Mouse (Mus musculus) lung, embryonic 16.5 days (tissue): ENCODE data around the gene Pex14. TPM values are rescaled to one million over a fixed set of nuclear protein-coding genes. Genes with fewer than 3 reads are reported as not detected.

Source experiments
- ATAC-seq: fragments of 200-750 bp; cut with Nextera tagmentation; 2 replicates; pipeline ENCODE4 v1.8.0; 2017; ENCODE audit warnings: low read depth, mild to moderate bottlenecking, moderate library complexity
- H3K27ac ChIP-seq: fragments of 300-500 bp; sonication (generic); 2 replicates; pipeline ENCODE4 v1.5.1; 2014; ENCODE audit warnings: mild to moderate bottlenecking, control low read depth, low read length
- H3K27me3 ChIP-seq: fragments of 300-500 bp; sonication (generic); 2 replicates; pipeline ENCODE4 v1.6.1; 2014; ENCODE audit warnings: low read depth, low read length, mixed read lengths; ENCODE audit not compliant: control insufficient read depth, insufficient read depth
- H3K36me3 ChIP-seq: fragments of 300-500 bp; sonication (generic); 2 replicates; pipeline ENCODE4 v1.6.1; 2014; ENCODE audit warnings: low read length; ENCODE audit not compliant: control insufficient read depth, insufficient read depth
- H3K4me1 ChIP-seq: fragments of 300-500 bp; sonication (generic); replicated peaks from 2 replicates; pipeline ENCODE4 v1.6.1; 2014; ENCODE audit warnings: low read length, mixed read lengths; ENCODE audit not compliant: control insufficient read depth, insufficient read depth
- H3K4me2 ChIP-seq: fragments of 300-500 bp; sonication (generic); 2 replicates; pipeline ENCODE4 v1.6.1; 2014; ENCODE audit warnings: low read depth, low read length, control low read depth
- H3K4me3 ChIP-seq: fragments of 300-500 bp; sonication (generic); 2 replicates; pipeline ENCODE4 v1.5.1; 2014; ENCODE audit warnings: mild to moderate bottlenecking, low read length, control low read depth
- H3K9ac ChIP-seq: fragments of 300-500 bp; sonication (generic); 2 replicates; pipeline ENCODE4 v1.6.1; 2014; ENCODE audit warnings: low read length, control low read depth
- H3K9me3 ChIP-seq: fragments of 300-500 bp; sonication (generic); 2 replicates; pipeline ENCODE4 v1.6.1; 2016; ENCODE audit warnings: low read length; ENCODE audit not compliant: control insufficient read depth
- WGBS: fragments of 180-500 bp; shearing (Covaris S2); extraction: QIAGEN DNeasy Blood & Tissue Kit; methylation state at CpG from one replicate; pipeline ENCODE4 v1.1.7; 2014; 5-methylcytosine and 5-hydroxymethylcytosine counted together
- polyA plus RNA-seq: library from polyadenylated mRNA; unstranded; fragments of >200 nt; fragmentation: Nextera tagmentation; extraction: Ambion mirVana; gene quantifications from 2 replicates; pipeline ENCODE4 v1.2.1, GENCODE M21; 2015

The Pex14 gene
- polyA plus RNA-seq, 1 experiment from 2014 or later: 48.8 TPM

DNA sequence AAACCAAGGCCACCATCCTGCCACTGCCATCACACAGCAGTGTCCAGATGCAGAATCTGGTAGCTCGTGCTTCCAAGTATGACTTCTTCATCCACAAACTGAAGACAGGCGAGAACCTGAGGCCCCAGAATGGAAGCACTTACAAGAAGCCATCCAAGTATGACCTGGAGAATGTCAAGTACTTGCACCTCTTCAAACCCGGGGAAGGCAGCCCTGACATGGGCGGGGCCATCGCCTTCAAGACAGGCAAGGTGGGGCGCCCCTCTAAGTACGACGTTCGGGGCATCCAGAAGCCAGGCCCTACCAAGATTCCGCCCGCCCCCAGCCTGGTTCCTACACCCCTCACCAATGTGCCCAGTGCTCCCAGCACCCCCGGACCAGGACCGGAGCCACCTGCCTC is 166.6 kb downstream of the Pex14 start:
- Histone ChIP-seq H3K27me3 (no peaks in the 10 kb centered on the region), H3K4me2 (no peak overlapping the region), H3K9me3 (no peaks in the 10 kb centered on the region), H3K36me3 (no peaks in the 10 kb centered on the region), H3K27ac (no peak overlapping the region), H3K4me3 (no peak overlapping the region), H3K9ac (no peak overlapping the region), H3K4me1 (peaks cover 27% of the 10 kb centered on the region)
- no peak for ATAC-seq
- WGBS: 62% methylated on average over 13 of the region's 13 CpGs

DNA sequence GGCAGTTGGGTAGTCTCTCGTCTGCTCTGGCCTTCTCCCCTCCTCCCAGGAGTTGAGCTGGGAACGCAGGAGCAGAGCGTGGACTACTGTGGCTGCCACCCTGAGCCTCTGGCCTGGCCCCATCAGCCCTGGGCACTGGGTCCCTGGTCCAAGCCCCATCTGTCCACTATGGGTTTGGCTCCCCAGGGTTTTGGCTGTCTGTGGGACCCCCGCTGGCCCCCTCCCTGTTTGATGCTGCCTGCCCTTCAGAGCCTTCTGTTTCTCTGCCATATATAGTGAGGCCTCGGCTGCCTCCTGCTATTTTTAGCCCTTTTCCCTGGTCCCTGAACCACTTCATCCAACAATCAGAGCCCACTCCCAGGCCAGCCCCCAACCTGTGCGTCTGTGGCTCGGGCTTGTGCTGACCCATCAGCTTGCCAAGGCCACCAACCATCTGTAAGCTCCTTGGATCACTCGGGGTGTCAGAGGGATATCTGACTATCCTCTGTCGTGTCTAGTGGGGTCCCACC is 168.9 kb downstream of the Pex14 start:
- Histone ChIP-seq H3K4me2 (no peak overlapping the region), H3K9ac (peak overlapping the region; percentile 31; the same call in 1 of the 2 replicates), H3K27ac (peak overlapping the region; percentile 37; the same call in 1 of the 2 replicates)

DNA sequence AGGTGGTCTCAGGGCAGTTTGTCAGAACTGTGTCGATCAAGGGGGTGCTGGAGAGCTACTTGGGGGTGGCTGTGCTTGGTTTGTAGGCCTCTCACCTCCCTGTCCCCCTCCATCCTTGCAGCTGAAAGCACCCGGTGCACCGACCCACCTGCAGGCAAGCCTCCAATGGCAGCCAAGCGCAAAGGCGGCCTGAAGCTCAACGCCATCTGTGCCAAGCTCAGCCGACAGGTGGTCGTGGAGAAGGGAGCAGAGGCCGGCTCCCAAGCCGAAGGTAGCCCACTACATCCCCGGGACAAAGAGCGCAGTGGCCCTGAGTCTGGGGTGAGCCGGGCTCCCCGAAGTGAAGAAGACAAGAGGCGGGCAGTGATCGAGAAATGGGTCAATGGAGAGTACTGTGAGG is 170.8 kb downstream of the Pex14 start:
- WGBS: 87% methylated on average over 16 of the region's 16 CpGs
- no peak overlapping the region for H3K27ac ChIP-seq
- no peaks in the 10 kb centered on the region for H3K9me3 ChIP-seq
- ATAC-seq: no peak
- H3K27me3 ChIP-seq: no peaks in the 10 kb centered on the region
- H3K4me2 ChIP-seq: no peak overlapping the region
- no peak overlapping the region for H3K4me3 ChIP-seq
- H3K4me1 ChIP-seq: peaks cover 40% of the 10 kb centered on the region
- H3K36me3 ChIP-seq: no peaks in the 10 kb centered on the region
- H3K9ac ChIP-seq: no peak overlapping the region

More for the DNA sequence above, 168.9 kb downstream of the Pex14 start:
- no peaks in the 10 kb centered on the region for H3K27me3 ChIP-seq
- ATAC-seq: no peak
- peaks cover 39% of the 10 kb centered on the region for H3K4me1 ChIP-seq
- no peak overlapping the region for H3K4me3 ChIP-seq
- 46% methylated on average over 9 of the region's 9 CpGs for WGBS
- H3K36me3 ChIP-seq: no peaks in the 10 kb centered on the region
- no peaks in the 10 kb centered on the region for H3K9me3 ChIP-seq

DNA sequence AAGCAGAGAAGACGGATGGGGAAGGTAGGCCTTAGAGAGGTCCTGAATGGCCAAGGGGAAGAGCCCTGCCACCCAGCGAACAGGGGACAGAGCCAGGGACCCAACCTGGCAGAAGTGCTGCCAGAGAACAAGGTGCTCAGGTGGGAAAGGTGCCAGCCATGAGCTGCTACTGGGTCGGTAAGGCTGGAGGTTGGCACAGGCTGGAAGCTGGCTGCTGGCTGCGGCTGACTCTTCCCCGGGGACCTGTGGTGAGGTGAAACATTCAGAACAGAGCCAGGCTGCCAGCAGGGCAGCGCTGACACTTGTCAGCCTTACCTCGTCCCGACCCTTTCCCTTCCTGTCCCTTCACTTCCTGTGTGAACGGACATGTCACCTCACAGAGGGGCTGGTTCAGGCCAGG is 171.4 kb downstream of the Pex14 start:
- ATAC-seq: no peak
- Histone ChIP-seq H3K9ac (no peak overlapping the region), H3K36me3 (no peaks in the 10 kb centered on the region), H3K27ac (peak overlapping the region; percentile 50; the same call in 1 of the 2 replicates), H3K4me1 (peaks cover 44% of the 10 kb centered on the region), H3K9me3 (no peaks in the 10 kb centered on the region), H3K4me2 (0 out of 2 replicates have a peak overlapping the region, but pooled peaks have one; percentile 5), H3K4me3 (no peak overlapping the region), H3K27me3 (no peaks in the 10 kb centered on the region)
- 50% methylated on average over 9 of the region's 9 CpGs for WGBS

DNA sequence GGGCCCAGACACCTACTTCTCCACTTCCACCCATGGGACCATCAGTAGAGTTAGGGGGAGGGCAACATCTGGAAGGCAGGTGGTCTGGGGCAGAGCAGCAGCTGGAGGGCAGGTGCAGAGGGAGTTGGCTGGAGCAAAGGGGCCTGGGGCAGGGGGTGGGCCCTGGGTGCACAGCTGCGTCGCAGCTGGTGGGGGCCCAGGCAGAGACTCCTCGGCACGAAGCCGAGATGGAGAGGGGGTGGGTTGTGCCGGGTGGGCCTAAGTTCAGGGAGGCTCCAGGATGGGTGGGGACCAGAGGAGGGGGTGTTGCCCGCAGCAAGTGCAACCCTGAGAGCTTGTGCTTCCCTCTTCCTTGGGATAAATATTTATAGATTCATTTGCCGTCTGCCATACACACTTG is 173.2 kb downstream of the Pex14 start:
- H3K36me3 ChIP-seq: no peaks in the 10 kb centered on the region
- H3K9me3 ChIP-seq: no peaks in the 10 kb centered on the region
- H3K9ac ChIP-seq: 0 out of 2 replicates have a peak overlapping the region, but pooled peaks have one; percentile 31
- no peak overlapping the region for H3K4me3 ChIP-seq
- H3K27ac ChIP-seq: peak overlapping the region; percentile 85
- peak; percentile 69 for ATAC-seq
- H3K27me3 ChIP-seq: peaks cover under 1% of the 10 kb centered on the region; the same call in 1 of the 2 replicates
- peaks cover 53% of the 10 kb centered on the region for H3K4me1 ChIP-seq
- H3K4me2 ChIP-seq: peak overlapping the region; percentile 45
- 23% methylated on average over 8 of the region's 8 CpGs for WGBS

DNA sequence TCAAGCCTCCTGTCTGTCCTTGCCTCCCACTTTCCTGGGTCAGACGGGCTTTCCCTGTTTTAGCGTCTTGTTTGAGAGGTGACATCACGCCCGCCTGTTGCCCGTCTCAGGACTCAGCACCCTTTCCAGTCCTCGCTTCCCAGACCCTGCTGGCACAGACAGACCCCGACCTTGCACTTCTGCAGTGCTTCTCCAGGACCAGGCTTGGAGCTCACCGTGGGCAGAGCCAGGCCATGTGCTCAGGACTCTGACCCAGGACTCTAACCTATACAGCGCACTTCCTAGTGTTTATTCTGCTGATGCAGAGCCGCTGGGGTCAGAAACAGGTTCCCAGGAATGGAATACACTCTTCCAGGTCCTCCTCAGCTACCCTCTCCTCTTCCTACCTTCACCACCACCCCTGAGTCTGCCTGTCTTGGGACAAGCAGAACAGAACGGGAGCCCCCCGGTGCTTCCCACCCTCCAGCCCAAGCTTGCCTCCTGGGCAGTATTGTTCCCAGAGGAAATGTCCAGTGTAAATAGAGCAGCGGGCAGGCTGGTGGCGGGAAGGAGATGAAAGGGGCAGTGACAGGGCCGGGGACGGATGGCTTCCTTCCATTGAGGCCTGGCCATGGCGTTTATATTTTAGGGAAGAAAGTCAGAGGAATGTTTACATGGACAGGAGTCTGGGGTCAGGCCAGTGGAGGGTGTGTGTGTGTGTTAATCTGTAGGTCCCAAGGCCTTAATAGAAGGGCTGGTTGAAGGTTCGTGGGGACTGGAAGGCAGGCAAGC is 173.9 kb downstream of the Pex14 start:
- peak; percentile 78 for ATAC-seq
- Histone ChIP-seq H3K4me2 (peak overlapping the region; percentile 45; the same call in 1 of the 2 replicates), H3K27me3 (peaks cover 2% of the 10 kb centered on the region; the same call in 1 of the 2 replicates), H3K36me3 (no peaks in the 10 kb centered on the region), H3K4me3 (no peak overlapping the region), H3K9me3 (no peaks in the 10 kb centered on the region), H3K27ac (peak overlapping the region; percentile 85), H3K4me1 (peaks cover 49% of the 10 kb centered on the region), H3K9ac (peak overlapping the region; percentile 31; the same call in 1 of the 2 replicates)
- 18% methylated on average over 18 of the region's 18 CpGs for WGBS

DNA sequence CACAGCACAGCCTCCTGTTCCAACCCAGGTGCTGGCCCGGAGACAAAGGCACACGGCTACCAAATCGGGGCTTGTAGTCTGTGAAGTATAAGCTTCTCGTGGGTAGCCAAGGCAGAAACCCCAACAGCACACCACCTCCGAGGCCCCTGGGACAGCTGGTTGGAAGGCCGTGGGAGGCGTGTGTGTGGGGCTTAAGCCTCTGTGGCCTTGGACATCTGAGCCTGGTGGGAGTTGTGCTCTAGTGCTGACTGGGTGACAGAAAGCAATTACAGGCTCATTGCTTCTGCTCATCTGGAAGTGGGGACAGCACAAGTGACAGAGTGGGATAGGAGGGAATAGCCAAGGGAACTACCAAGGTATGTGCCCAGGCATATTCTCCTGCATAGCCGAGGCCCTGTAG is 175.7 kb downstream of the Pex14 start:
- Histone ChIP-seq H3K9ac (no peak overlapping the region), H3K36me3 (no peaks in the 10 kb centered on the region), H3K27ac (peak overlapping the region; percentile 84), H3K4me2 (no peak overlapping the region), H3K9me3 (no peaks in the 10 kb centered on the region), H3K27me3 (peaks cover 2% of the 10 kb centered on the region; the same call in 1 of the 2 replicates), H3K4me1 (peaks cover 49% of the 10 kb centered on the region), H3K4me3 (no peak overlapping the region)
- 58% methylated on average over 8 of the region's 8 CpGs for WGBS
- no peak for ATAC-seq

DNA sequence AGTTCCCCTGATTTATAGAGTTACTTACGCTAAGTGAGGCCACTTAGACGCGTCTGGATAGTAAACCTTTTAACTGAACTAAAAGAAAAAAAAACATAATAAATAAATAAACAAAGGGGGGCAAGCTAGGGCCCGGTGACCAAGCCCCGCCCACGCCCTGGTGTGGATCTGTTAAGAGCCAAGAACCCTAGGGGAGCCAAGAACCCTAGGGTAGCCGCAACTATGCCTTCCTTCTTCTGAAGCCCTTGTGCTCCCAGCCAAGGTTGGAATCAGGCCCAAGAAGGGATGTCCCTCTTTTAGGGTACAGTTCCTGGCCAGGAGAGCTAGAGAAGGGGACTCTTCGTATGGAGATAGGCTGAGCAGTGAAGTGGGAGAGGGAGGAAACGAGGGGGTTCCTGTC is 176.3 kb downstream of the Pex14 start:
- H3K4me3 ChIP-seq: no peak overlapping the region
- H3K4me1 ChIP-seq: peaks cover 49% of the 10 kb centered on the region

DNA sequence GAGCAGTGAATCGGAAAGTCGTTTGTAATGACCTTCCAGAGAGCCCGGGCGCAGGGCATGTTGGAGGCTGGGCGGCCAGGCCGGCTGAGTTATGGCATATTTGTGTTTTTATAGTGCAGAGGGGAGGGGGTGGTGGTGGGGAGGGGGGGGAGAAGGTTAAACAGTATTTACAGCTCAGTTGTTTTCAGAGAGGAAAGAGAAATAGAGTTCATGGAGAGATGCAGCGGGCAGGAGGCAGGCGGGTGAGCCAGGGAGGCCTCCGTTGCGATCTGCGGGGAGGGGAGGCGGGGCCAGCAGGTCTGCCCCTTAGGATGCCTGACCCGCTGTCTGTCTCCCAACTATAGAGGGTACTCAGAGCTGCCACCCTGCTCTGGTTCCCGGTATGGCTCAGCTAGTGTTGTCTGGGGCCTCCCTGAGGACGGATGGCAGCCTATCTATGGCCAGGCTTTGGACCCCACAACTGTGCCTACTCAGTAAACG is 177.4 kb downstream of the Pex14 start:
- 17% methylated on average over 16 of the region's 16 CpGs for WGBS
- Histone ChIP-seq H3K4me2 (0 out of 2 replicates have a peak overlapping the region, but pooled peaks have one; percentile 0), H3K36me3 (no peaks in the 10 kb centered on the region), H3K9me3 (no peaks in the 10 kb centered on the region), H3K27me3 (peaks cover 2% of the 10 kb centered on the region; the same call in 1 of the 2 replicates), H3K9ac (peak overlapping the region; percentile 48; the same call in 1 of the 2 replicates), H3K27ac (peak overlapping the region; percentile 16; the same call in 1 of the 2 replicates), H3K4me3 (no peak overlapping the region), H3K4me1 (peaks cover 47% of the 10 kb centered on the region)
- ATAC-seq: no peak

More for the DNA sequence above, 176.3 kb downstream of the Pex14 start:
- Histone ChIP-seq H3K27me3 (peaks cover 2% of the 10 kb centered on the region; the same call in 1 of the 2 replicates), H3K27ac (peak overlapping the region; percentile 84), H3K9ac (no peak overlapping the region), H3K9me3 (no peaks in the 10 kb centered on the region), H3K4me2 (no peak overlapping the region), H3K36me3 (no peaks in the 10 kb centered on the region)
- WGBS: 44% methylated on average over 9 of the region's 9 CpGs
- ATAC-seq: no peak
